Mouse (Mus musculus) ES-E14 (cell line): ENCODE results near the gene Zbtb20.

Experiments used
- CHD2 ChIP-seq: IDR thresholded peaks from 2 replicates; pipeline ENCODE4 v1.6.1; 2014; ENCODE audit warnings: mild to moderate bottlenecking, low read depth, low read length, inconsistent platforms
- HCFC1 ChIP-seq: IDR thresholded peaks from 2 replicates; pipeline ENCODE4 v1.6.1; 2012; ENCODE audit warnings: low read length, inconsistent platforms, borderline replicate concordance; ENCODE audit not compliant: insufficient read depth
- MAFK ChIP-seq: IDR thresholded peaks from 2 replicates; pipeline ENCODE4 v1.6.1; 2014; ENCODE audit warnings: mild to moderate bottlenecking, low read depth, low read length, inconsistent platforms; ENCODE audit not compliant: insufficient read depth
- ZC3H11A ChIP-seq: IDR thresholded peaks from 2 replicates; pipeline ENCODE4 v1.6.1; 2012; ENCODE audit warnings: low read depth, mild to moderate bottlenecking, inconsistent platforms, low read length, borderline replicate concordance
- ZNF384 ChIP-seq: IDR thresholded peaks from 2 replicates; pipeline ENCODE4 v1.6.1; 2012; ENCODE audit warnings: low read depth, low read length, inconsistent platforms

DNA sequence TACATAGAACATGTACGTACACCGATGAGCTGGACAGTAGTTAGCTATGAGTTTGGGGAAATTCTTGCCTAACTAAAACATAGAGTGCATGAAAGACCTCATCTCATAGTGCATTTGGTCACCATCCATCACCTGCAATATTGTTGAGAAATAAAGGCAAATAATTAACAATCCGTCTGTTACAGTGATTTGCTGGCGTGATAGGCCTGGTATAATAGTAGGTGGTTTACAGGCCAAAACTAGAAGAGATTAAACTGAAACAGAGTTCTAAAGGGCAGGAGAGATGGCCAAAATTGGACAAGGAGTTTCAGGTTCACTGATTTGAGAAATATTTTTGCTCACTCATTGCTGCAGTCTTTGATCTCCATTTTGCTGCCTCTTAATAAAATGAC, 460.1 kb downstream of the Zbtb20 start:
- TF ChIP-seq HCFC1 (no peak), CHD2 (no peak), MAFK (no peak), ZNF384 (no peak), ZC3H11A (no peak)
